Mouse (Mus musculus): ENCODE results near the gene Dcp1b.

GRCm38 (mm10) chr6:119174307-119175074 lies 562 bp upstream of the Dcp1b start:
- TF ChIP-seq POLR2A (IDR thresholded peaks at IDR 0.05; ENCODE audit: low read depth, low read length) (no peak), CTCF (IDR thresholded peaks at IDR 0.05; ENCODE audit: extremely low read depth, insufficient read length, insufficient replicate concordance, low read depth, low read length) (no peak)
